Mouse (Mus musculus) thymus, postnatal 25 days (tissue): ENCODE measurements around the gene Clip2.
"Not testable (repeated sequence)": the region's sequence is repeated elsewhere in the genome, so short reads cannot be mapped to it uniquely, and the experiment has no call there.

Experiments
- DNase-seq: peaks from one replicate; pipeline ENCODE4 v3.0.0; 2022

Clip2 gene

GRCm38 (mm10) chr5:134455914-134456423 is 96.3 kb downstream of the Clip2 start:
- peak; percentile 71 for DNase-seq

GRCm38 (mm10) chr5:134455186-134455895 is 96.9 kb downstream of the Clip2 start:
- DNase-seq = peak; percentile 81

- no peak for DNase-seq
Measured at GRCm38 (mm10) chr5:134454421-134454820, 97.8 kb downstream of the Clip2 start.

- DNase-seq = no peak
Measured at GRCm38 (mm10) chr5:134453577-134453976, 98.7 kb downstream of the Clip2 start.

GRCm38 (mm10) chr5:134446755-134447154 is 105.5 kb downstream of the Clip2 start:
- not testable (repeated sequence) for DNase-seq

- DNase-seq = no peak
Measured at GRCm38 (mm10) chr5:134445895-134446294, 106.3 kb downstream of the Clip2 start.

- peak; percentile 56 for DNase-seq
Measured at GRCm38 (mm10) chr5:134445208-134445831, 106.9 kb downstream of the Clip2 start.

- peak; percentile 95 for DNase-seq
Measured at GRCm38 (mm10) chr5:134444473-134444872, 107.8 kb downstream of the Clip2 start.

GRCm38 (mm10) chr5:134442066-134442465 is 110.2 kb downstream of the Clip2 start:
- no peak for DNase-seq

- DNase-seq = no peak
Measured at GRCm38 (mm10) chr5:134441105-134441504, 111.1 kb downstream of the Clip2 start.

- no peak for DNase-seq
Measured at GRCm38 (mm10) chr5:134440098-134440497, 112.1 kb downstream of the Clip2 start.

- DNase-seq = no peak
Measured at GRCm38 (mm10) chr5:134439481-134439880, 112.8 kb downstream of the Clip2 start.
